Mouse (Mus musculus) neural tube, embryonic 12.5 days (tissue): ENCODE results near the gene Cilp. TPM values are rescaled to one million over a fixed set of nuclear protein-coding genes. Genes with fewer than 3 reads are reported as not detected.

Experiments used
- ATAC-seq: fragments of 200-750 bp; cut with Nextera tagmentation; 2 replicates; pipeline ENCODE4 v1.8.0; 2017; ENCODE audit warnings: low read depth, mild to moderate bottlenecking, moderate TSS enrichment, moderate library complexity; ENCODE audit not compliant: low FRiP score
- H3K27ac ChIP-seq: fragments of 300-500 bp; sonication (generic); 2 replicates; pipeline ENCODE4 v1.5.1; 2016
- H3K27me3 ChIP-seq: fragments of 300-500 bp; sonication (generic); replicated peaks from 2 replicates; pipeline ENCODE4 v1.6.1; 2016; ENCODE audit warnings: mild to moderate bottlenecking
- H3K36me3 ChIP-seq: fragments of 300-500 bp; sonication (generic); 2 replicates; pipeline ENCODE4 v1.6.1; 2016; ENCODE audit warnings: mild to moderate bottlenecking
- H3K4me1 ChIP-seq: fragments of 300-500 bp; sonication (generic); 2 replicates; pipeline ENCODE4 v1.6.1; 2016
- H3K4me2 ChIP-seq: fragments of 300-500 bp; sonication (generic); replicated peaks from 2 replicates; pipeline ENCODE4 v1.6.1; 2016; ENCODE audit warnings: mild to moderate bottlenecking
- H3K4me3 ChIP-seq: fragments of 300-500 bp; sonication (generic); 2 replicates; pipeline ENCODE4 v1.5.1; 2016
- H3K9ac ChIP-seq: fragments of 300-500 bp; sonication (generic); 2 replicates; pipeline ENCODE4 v1.6.1; 2016; ENCODE audit warnings: mild to moderate bottlenecking
- H3K9me3 ChIP-seq: fragments of 300-500 bp; sonication (generic); 2 replicates; pipeline ENCODE4 v1.6.1; 2016; ENCODE audit warnings: mild to moderate bottlenecking
- WGBS: fragments of 180-500 bp; shearing (Covaris S2); methylation state at CpG from one replicate; pipeline ENCODE4 v1.1.7; 2016; 5-methylcytosine and 5-hydroxymethylcytosine counted together
- polyA plus RNA-seq: library from polyadenylated mRNA; unstranded; fragments of >200 nt; fragmentation: Nextera tagmentation; extraction: Ambion mirVana; gene quantifications from 2 replicates; pipeline ENCODE4 v1.2.1, GENCODE M21; 2016

The Cilp gene
- polyA plus RNA-seq, 1 experiment from 2014 or later = 0.33 TPM

- Histone ChIP-seq H3K4me3 (no peak overlapping the region), H3K27me3 (no peaks in the 10 kb centered on the region), H3K9ac (no peak overlapping the region), H3K4me1 (no peaks in the 10 kb centered on the region), H3K36me3 (peaks cover 70% of the 10 kb centered on the region), H3K4me2 (no peak overlapping the region), H3K9me3 (no peaks in the 10 kb centered on the region), H3K27ac (no peak overlapping the region)
- 85% methylated on average over 4 of the region's 4 CpGs for WGBS
- ATAC-seq = no peak
Measured at GRCm38 (mm10) chr9:65304300-65304699, 39.3 kb downstream of the Cilp start.

DNA sequence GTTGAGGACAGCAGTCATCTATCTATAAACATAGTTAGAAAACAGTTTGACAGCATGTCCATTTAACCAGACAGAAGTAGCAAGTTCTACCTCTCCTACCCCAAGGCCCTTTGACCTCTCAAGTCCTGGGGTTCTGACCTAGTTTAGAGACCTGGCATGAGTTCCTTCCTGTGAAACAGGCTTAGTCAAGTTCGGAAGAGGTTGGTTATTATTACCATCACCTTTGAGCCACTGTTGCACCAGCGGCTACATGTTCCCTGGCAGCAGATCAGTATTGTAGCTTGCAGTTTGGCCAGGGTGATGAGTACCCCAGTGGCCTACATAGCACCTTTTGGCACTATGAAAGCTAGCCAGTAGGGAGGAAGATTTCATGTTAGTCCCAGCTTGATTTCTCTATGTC lies 41.7 kb downstream of the Cilp start:
- Histone ChIP-seq H3K9me3 (no peaks in the 10 kb centered on the region), H3K27ac (no peak overlapping the region), H3K36me3 (peaks cover 62% of the 10 kb centered on the region), H3K9ac (no peak overlapping the region), H3K4me3 (no peak overlapping the region), H3K4me2 (no peak overlapping the region), H3K4me1 (no peaks in the 10 kb centered on the region), H3K27me3 (no peaks in the 10 kb centered on the region)
- ATAC-seq = no peak
- 95% methylated on average over 2 of the region's 2 CpGs for WGBS

DNA sequence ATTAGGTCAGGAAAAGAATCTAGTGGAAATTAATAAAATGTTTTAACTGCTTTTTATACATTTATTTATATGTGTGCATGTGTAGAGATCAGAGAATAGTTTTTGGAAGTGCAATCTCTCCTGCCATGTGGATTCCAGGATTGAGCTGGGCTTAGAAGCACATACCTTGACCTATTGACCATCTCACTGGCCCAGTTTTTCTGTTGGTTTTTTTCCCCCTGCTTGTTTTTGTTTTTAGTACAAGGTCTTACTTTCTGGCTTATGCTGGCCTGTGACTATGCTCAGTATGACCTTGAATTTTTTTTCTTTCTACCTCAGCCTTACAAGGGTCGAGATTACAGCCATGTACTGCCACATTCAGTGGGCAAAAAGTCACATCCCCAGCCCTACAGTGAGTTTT lies 43.0 kb downstream of the Cilp start:
- no peak overlapping the region for H3K4me3 ChIP-seq
- no peak overlapping the region for H3K9ac ChIP-seq
- WGBS = 95% methylated on average over 1 of the region's 1 CpGs
- H3K4me2 ChIP-seq = no peak overlapping the region
- H3K27ac ChIP-seq = no peak overlapping the region
- no peaks in the 10 kb centered on the region for H3K4me1 ChIP-seq
- peaks cover 63% of the 10 kb centered on the region for H3K36me3 ChIP-seq
- ATAC-seq = no peak
- no peaks in the 10 kb centered on the region for H3K9me3 ChIP-seq
- no peaks in the 10 kb centered on the region for H3K27me3 ChIP-seq

- Histone ChIP-seq H3K4me2 (no peak overlapping the region), H3K27me3 (no peaks in the 10 kb centered on the region), H3K4me1 (no peaks in the 10 kb centered on the region), H3K36me3 (peaks cover 58% of the 10 kb centered on the region), H3K27ac (no peak overlapping the region), H3K9ac (no peak overlapping the region), H3K9me3 (no peaks in the 10 kb centered on the region), H3K4me3 (no peak overlapping the region)
- ATAC-seq = no peak
- WGBS = 97% methylated on average over 4 of the region's 4 CpGs
Measured at GRCm38 (mm10) chr9:65312669-65313357, 47.8 kb downstream of the Cilp start.

- H3K4me1 ChIP-seq = no peaks in the 10 kb centered on the region
- H3K27ac ChIP-seq = no peak overlapping the region
- peaks cover 54% of the 10 kb centered on the region for H3K36me3 ChIP-seq
- H3K4me3 ChIP-seq = no peak overlapping the region
- no peaks in the 10 kb centered on the region for H3K9me3 ChIP-seq
- H3K4me2 ChIP-seq = no peak overlapping the region
- no peaks in the 10 kb centered on the region for H3K27me3 ChIP-seq
- WGBS = 97% methylated on average over 1 of the region's 1 CpGs
- H3K9ac ChIP-seq = no peak overlapping the region
- no peak for ATAC-seq
Measured at GRCm38 (mm10) chr9:65313846-65314245, 48.9 kb downstream of the Cilp start.

DNA sequence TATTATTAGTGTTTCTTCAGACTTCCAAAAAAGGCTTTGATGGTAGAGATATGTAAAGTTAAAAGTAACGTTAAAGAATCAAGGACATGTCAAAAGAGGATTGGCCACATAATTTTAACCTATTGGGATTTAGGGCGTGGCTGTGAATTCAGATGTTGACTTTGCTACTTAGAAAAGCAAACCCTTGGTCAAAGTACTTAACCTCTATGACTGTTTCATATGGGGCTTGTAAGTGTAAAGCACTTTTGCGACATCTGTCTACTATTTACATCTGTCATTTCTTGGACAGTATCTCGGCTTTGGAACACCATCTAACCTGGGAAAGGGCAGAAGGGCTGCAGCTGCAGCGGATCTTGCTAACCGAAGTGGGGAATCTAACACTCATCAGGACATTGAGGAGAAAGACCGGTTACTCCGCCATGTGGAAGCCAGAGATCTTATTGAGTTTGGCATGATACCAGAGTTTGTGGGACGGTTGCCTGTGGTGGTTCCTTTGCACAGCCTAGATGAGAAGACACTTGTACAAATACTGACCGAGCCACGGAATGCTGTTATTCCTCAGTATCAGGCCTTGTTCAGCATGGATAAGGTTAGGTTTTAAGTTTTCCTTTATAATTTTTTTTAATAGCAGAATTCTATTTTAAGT lies 57.4 kb downstream of the Cilp start:
- no peaks in the 10 kb centered on the region for H3K27me3 ChIP-seq
- no peaks in the 10 kb centered on the region for H3K4me1 ChIP-seq
- peaks cover 54% of the 10 kb centered on the region for H3K36me3 ChIP-seq
- H3K27ac ChIP-seq = no peak overlapping the region
- H3K4me2 ChIP-seq = no peak overlapping the region
- H3K9ac ChIP-seq = no peak overlapping the region
- 93% methylated on average over 11 of the region's 11 CpGs for WGBS
- ATAC-seq = no peak
- H3K9me3 ChIP-seq = no peaks in the 10 kb centered on the region
- no peak overlapping the region for H3K4me3 ChIP-seq

GRCm38 (mm10) chr9:65325971-65326370 lies 61.0 kb downstream of the Cilp start:
- no peaks in the 10 kb centered on the region for H3K9me3 ChIP-seq
- H3K4me3 ChIP-seq = no peak overlapping the region
- no peak for ATAC-seq
- no peaks in the 10 kb centered on the region for H3K27me3 ChIP-seq
- H3K36me3 ChIP-seq = peaks cover 63% of the 10 kb centered on the region
- no peaks in the 10 kb centered on the region for H3K4me1 ChIP-seq
- no peak overlapping the region for H3K27ac ChIP-seq
- H3K9ac ChIP-seq = no peak overlapping the region
- no peak overlapping the region for H3K4me2 ChIP-seq

- no peak overlapping the region for H3K4me3 ChIP-seq
- no peaks in the 10 kb centered on the region for H3K4me1 ChIP-seq
- 91% methylated on average over 2 of the region's 2 CpGs for WGBS
- no peaks in the 10 kb centered on the region for H3K27me3 ChIP-seq
- no peak overlapping the region for H3K4me2 ChIP-seq
- H3K36me3 ChIP-seq = peaks cover 57% of the 10 kb centered on the region
- no peak for ATAC-seq
- H3K9me3 ChIP-seq = no peaks in the 10 kb centered on the region
- no peak overlapping the region for H3K9ac ChIP-seq
- no peak overlapping the region for H3K27ac ChIP-seq
Measured at GRCm38 (mm10) chr9:65327371-65327770, 62.4 kb downstream of the Cilp start.

Other genes with a start within 250 kb of the Cilp start
- 165 and 166 TPM in 2 replicates for gene Hacd3, start 243.5 kb upstream of the Cilp start, polyA plus RNA-seq
- 48.9 and 53.5 TPM in 2 replicates for gene Dpp8, start 232.8 kb upstream of the Cilp start, polyA plus RNA-seq
- 10.3 and 11.7 TPM in 2 replicates for gene Igdcc4, start 163.7 kb upstream of the Cilp start, polyA plus RNA-seq
- gene Igdcc3, start 124.0 kb upstream of the Cilp start, polyA plus RNA-seq = 32.6 and 36.4 TPM in 2 replicates
- gene Parp16, start 69.8 kb upstream of the Cilp start, polyA plus RNA-seq = 5.4 and 5.7 TPM in 2 replicates
- gene Clpx, start 29.1 kb downstream of the Cilp start, polyA plus RNA-seq = 41.9 and 46.2 TPM in 2 replicates
- gene Pdcd7, start 80.9 kb downstream of the Cilp start, polyA plus RNA-seq = 14.6 and 15.4 TPM in 2 replicates
- 0.68 and 1.6 TPM in 2 replicates for gene Ubap1l, start 95.9 kb downstream of the Cilp start, polyA plus RNA-seq
- 0.81 and 0.86 TPM in 2 replicates for gene Kbtbd13, start 126.5 kb downstream of the Cilp start, polyA plus RNA-seq
- 6.6 and 8.3 TPM in 2 replicates for gene Rasl12, start 133.3 kb downstream of the Cilp start, polyA plus RNA-seq
- not detected in 2 replicates for gene Slc51b, start 157.8 kb downstream of the Cilp start, polyA plus RNA-seq
- 23.5 and 24.9 TPM in 2 replicates for gene Mtfmt, start 170.6 kb downstream of the Cilp start, polyA plus RNA-seq
- gene Spg21, start 195.8 kb downstream of the Cilp start, polyA plus RNA-seq = 125 and 129 TPM in 2 replicates